Mouse (Mus musculus) liver, embryonic 15.5 days (tissue): ENCODE results near the gene Tssc4. TPM values are rescaled to one million over a fixed set of nuclear protein-coding genes. Genes with fewer than 3 reads are reported as not detected.

Experiments
- ATAC-seq: fragments of 200-750 bp; cut with Nextera tagmentation; 2 replicates; pipeline ENCODE4 v1.8.0; 2017; ENCODE audit warnings: moderate number of reproducible peaks, mild to moderate bottlenecking, moderate library complexity; ENCODE audit not compliant: insufficient read depth
- H3K27ac ChIP-seq: fragments of 300-500 bp; sonication (generic); replicated peaks from 2 replicates; pipeline ENCODE4 v1.5.1; 2015; ENCODE audit warnings: mild to moderate bottlenecking, inconsistent platforms
- H3K27me3 ChIP-seq: fragments of 300-500 bp; sonication (generic); 2 replicates; pipeline ENCODE4 v1.6.1; 2015; ENCODE audit warnings: mild to moderate bottlenecking, inconsistent platforms
- H3K36me3 ChIP-seq: fragments of 300-500 bp; sonication (generic); replicated peaks from 2 replicates; pipeline ENCODE4 v1.6.1; 2015; ENCODE audit warnings: moderate library complexity, mild to moderate bottlenecking, inconsistent platforms
- H3K4me1 ChIP-seq: fragments of 300-500 bp; sonication (generic); replicated peaks from 2 replicates; pipeline ENCODE4 v1.6.1; 2015; ENCODE audit warnings: inconsistent platforms
- H3K4me2 ChIP-seq: fragments of 300-500 bp; sonication (generic); 2 replicates; pipeline ENCODE4 v1.6.1; 2015; ENCODE audit warnings: moderate library complexity, mild to moderate bottlenecking, inconsistent platforms
- H3K4me3 ChIP-seq: fragments of 300-500 bp; sonication (generic); replicated peaks from 2 replicates; pipeline ENCODE4 v1.5.1; 2015; ENCODE audit warnings: mild to moderate bottlenecking, inconsistent platforms
- H3K9ac ChIP-seq: fragments of 300-500 bp; sonication (generic); 2 replicates; pipeline ENCODE4 v1.6.1; 2015; ENCODE audit warnings: moderate library complexity, mild to moderate bottlenecking, inconsistent platforms
- H3K9me3 ChIP-seq: fragments of 300-500 bp; sonication (generic); replicated peaks from 2 replicates; pipeline ENCODE4 v1.6.1; 2016; ENCODE audit warnings: inconsistent platforms
- WGBS: fragments of 180-500 bp; shearing (Covaris S2); methylation state at CpG from one replicate; pipeline ENCODE4 v1.1.7; 2015; ENCODE audit warnings: mixed read lengths; ENCODE audit not compliant: insufficient replicate concordance; 5-methylcytosine and 5-hydroxymethylcytosine counted together
- polyA plus RNA-seq: library from polyadenylated mRNA; unstranded; fragments of >200 nt; fragmentation: Nextera tagmentation; extraction: Ambion mirVana; gene quantifications from 2 replicates; pipeline ENCODE4 v1.2.1, GENCODE M21; 2015

Tssc4 gene
- polyA plus RNA-seq, 1 experiment from 2014 or later, result 38.5 TPM

GRCm38 (mm10) chr7:143112395-143112794, 43.3 kb downstream of the Tssc4 start:
- Histone ChIP-seq H3K4me3 (no peak overlapping the region), H3K9ac (no peak overlapping the region), H3K4me1 (peaks cover 6% of the 10 kb centered on the region; the same call in 1 of the 2 replicates), H3K27ac (no peak overlapping the region), H3K36me3 (no peaks in the 10 kb centered on the region), H3K9me3 (0 out of 2 replicates have a peak, but pooled peaks cover 3% of the 10 kb centered on the region), H3K27me3 (peaks cover 33% of the 10 kb centered on the region), H3K4me2 (no peak overlapping the region)
- ATAC-seq, result no peak
- WGBS, result 33% methylated on average over 1 of the region's 1 CpGs

GRCm38 (mm10) chr7:143114773-143115172, 45.7 kb downstream of the Tssc4 start:
- Histone ChIP-seq H3K27me3 (peaks cover 9% of the 10 kb centered on the region), H3K9me3 (0 out of 2 replicates have a peak, but pooled peaks cover 3% of the 10 kb centered on the region), H3K9ac (no peak overlapping the region), H3K4me1 (peaks cover 4% of the 10 kb centered on the region; the same call in 1 of the 2 replicates), H3K27ac (no peak overlapping the region), H3K4me3 (no peak overlapping the region), H3K4me2 (no peak overlapping the region), H3K36me3 (no peaks in the 10 kb centered on the region)
- no peak for ATAC-seq

GRCm38 (mm10) chr7:143116521-143116920, 47.5 kb downstream of the Tssc4 start:
- Histone ChIP-seq H3K9ac (no peak overlapping the region), H3K27ac (no peak overlapping the region), H3K4me2 (no peak overlapping the region), H3K4me1 (peaks cover 4% of the 10 kb centered on the region; the same call in 1 of the 2 replicates), H3K36me3 (no peaks in the 10 kb centered on the region), H3K4me3 (no peak overlapping the region), H3K27me3 (no peaks in the 10 kb centered on the region), H3K9me3 (0 out of 2 replicates have a peak, but pooled peaks cover 3% of the 10 kb centered on the region)
- ATAC-seq, result no peak
- WGBS, result 58% methylated on average over 5 of the region's 5 CpGs

- WGBS, result 32% methylated on average over 1 of the region's 1 CpGs
- H3K4me2 ChIP-seq, result no peak overlapping the region
- H3K9me3 ChIP-seq, result no peaks in the 10 kb centered on the region
- no peaks in the 10 kb centered on the region for H3K36me3 ChIP-seq
- H3K4me3 ChIP-seq, result no peak overlapping the region
- H3K27ac ChIP-seq, result no peak overlapping the region
- H3K4me1 ChIP-seq, result no peaks in the 10 kb centered on the region; the same call in 1 of the 2 replicates
- no peak for ATAC-seq
- no peak overlapping the region for H3K9ac ChIP-seq
- no peaks in the 10 kb centered on the region for H3K27me3 ChIP-seq
Measured at GRCm38 (mm10) chr7:143119407-143119806, 50.4 kb downstream of the Tssc4 start.

GRCm38 (mm10) chr7:143119826-143120225, 50.8 kb downstream of the Tssc4 start:
- no peak overlapping the region for H3K4me3 ChIP-seq
- no peaks in the 10 kb centered on the region for H3K36me3 ChIP-seq
- WGBS, result 39% methylated on average over 3 of the region's 3 CpGs
- H3K9ac ChIP-seq, result no peak overlapping the region
- no peaks in the 10 kb centered on the region; the same call in 1 of the 2 replicates for H3K4me1 ChIP-seq
- H3K4me2 ChIP-seq, result no peak overlapping the region
- H3K27ac ChIP-seq, result no peak overlapping the region
- H3K9me3 ChIP-seq, result no peaks in the 10 kb centered on the region
- H3K27me3 ChIP-seq, result no peaks in the 10 kb centered on the region
- no peak for ATAC-seq

Other genes with a start within 250 kb of the Tssc4 start
- 0.09 and 0.16 TPM in 2 replicates for gene Th, start 138.1 kb upstream of the Tssc4 start, polyA plus RNA-seq
- gene Ascl2, start 100.0 kb upstream of the Tssc4 start, polyA plus RNA-seq, result 0.25 and 0.44 TPM in 2 replicates
- 80.3 and 82.2 TPM in 2 replicates for gene Tspan32, start 64.2 kb upstream of the Tssc4 start, polyA plus RNA-seq
- gene Cd81, start 16.5 kb upstream of the Tssc4 start, polyA plus RNA-seq, result 132 and 141 TPM in 2 replicates
- 0.43 and 0.91 TPM in 2 replicates for gene Trpm5, start 25.4 kb downstream of the Tssc4 start, polyA plus RNA-seq
- gene Kcnq1, start 37.1 kb downstream of the Tssc4 start, polyA plus RNA-seq, result 0.31 and 0.91 TPM in 2 replicates